Mouse (Mus musculus) midbrain, embryonic 14.5 days (tissue): Measurements from ENCODE around the gene C1qtnf1. TPM values are rescaled to one million over a fixed set of nuclear protein-coding genes. Genes with fewer than 3 reads are reported as not detected.
A peak's percentile ranks its signal among the peaks of the same experiment; 100 is the strongest.

Experiments
- ATAC-seq: fragments of 200-750 bp; cut with Nextera tagmentation; 2 replicates; pipeline ENCODE4 v1.8.0; 2017; ENCODE audit warnings: moderate number of reproducible peaks, moderate library complexity; ENCODE audit not compliant: low FRiP score, low TSS enrichment
- DNase-seq: peaks from one replicate; pipeline ENCODE4 v3.0.0-alpha.2; 2015
- H3K27ac ChIP-seq: fragments of 300-500 bp; sonication (generic); replicated peaks from 2 replicates; pipeline ENCODE4 v1.5.1; 2014; ENCODE audit warnings: mild to moderate bottlenecking, low read depth, low read length, moderate library complexity
- H3K27me3 ChIP-seq: fragments of 300-500 bp; sonication (generic); 2 replicates; pipeline ENCODE4 v1.6.1; 2014; ENCODE audit warnings: low read length, control low read depth, mixed read lengths; ENCODE audit not compliant: control insufficient read depth, insufficient read depth
- H3K36me3 ChIP-seq: fragments of 300-500 bp; sonication (generic); 2 replicates; pipeline ENCODE4 v1.6.1; 2014; ENCODE audit warnings: low read length, control low read depth; ENCODE audit not compliant: control insufficient read depth, insufficient read depth
- H3K4me1 ChIP-seq: fragments of 300-500 bp; sonication (generic); 2 replicates; pipeline ENCODE4 v1.6.1; 2014; ENCODE audit warnings: mild to moderate bottlenecking, antibody characterized with exemption, low read length, control low read depth; ENCODE audit not compliant: control insufficient read depth, insufficient read depth
- H3K4me2 ChIP-seq: fragments of 300-500 bp; sonication (generic); 2 replicates; pipeline ENCODE4 v1.6.1; 2014; ENCODE audit warnings: mild to moderate bottlenecking, low read length, moderate library complexity
- H3K4me3 ChIP-seq: fragments of 300-500 bp; sonication (generic); replicated peaks from 2 replicates; pipeline ENCODE4 v1.5.1; 2014; ENCODE audit warnings: low read depth, low read length
- H3K9ac ChIP-seq: fragments of 300-500 bp; sonication (generic); replicated peaks from 2 replicates; pipeline ENCODE4 v1.6.1; 2014; ENCODE audit warnings: mild to moderate bottlenecking, low read length, moderate library complexity
- H3K9me3 ChIP-seq: fragments of 300-500 bp; sonication (generic); 2 replicates; pipeline ENCODE4 v1.6.1; 2016; ENCODE audit warnings: low read length, control low read depth, mixed read lengths; ENCODE audit not compliant: control insufficient read depth
- whole genome bisulfite sequencing: fragments of 180-500 bp; shearing (Covaris S2); extraction: QIAGEN DNeasy Blood & Tissue Kit; methylation state at CpG from one replicate; pipeline ENCODE4 v1.1.7; 2014; 5-methylcytosine and 5-hydroxymethylcytosine counted together
- polyA plus RNA-seq: library from polyadenylated mRNA; unstranded; fragments of >200 nt; fragmentation: Nextera tagmentation; extraction: Ambion mirVana; gene quantifications from 2 replicates; pipeline ENCODE4 v1.2.1, GENCODE M21; 2014

Gene C1qtnf1
- polyA plus RNA-seq, 1 experiment from 2014 or later = 3.8 TPM

- WGBS = 83% methylated on average over 5 of the region's 5 CpGs
- H3K36me3 ChIP-seq = no peaks in the 10 kb centered on the region
- H3K9ac ChIP-seq = no peak overlapping the region
- H3K4me2 ChIP-seq = no peak overlapping the region
- no peak overlapping the region for H3K4me3 ChIP-seq
- H3K4me1 ChIP-seq = peaks cover 22% of the 10 kb centered on the region
- H3K9me3 ChIP-seq = no peaks in the 10 kb centered on the region
- H3K27me3 ChIP-seq = no peaks in the 10 kb centered on the region
- H3K27ac ChIP-seq = no peak overlapping the region
- DNase-seq = no peak
- no peak for ATAC-seq
These were observed 1.2 kb upstream of the C1qtnf1 start for GRCm38 (mm10) chr11:118426765-118427164.

GRCm38 (mm10) chr11:118427266-118427779 is 680 bp upstream of the C1qtnf1 start:
- 43% methylated on average over 3 of the region's 3 CpGs for WGBS
- H3K27me3 ChIP-seq = no peaks in the 10 kb centered on the region
- no peak overlapping the region for H3K9ac ChIP-seq
- DNase-seq = no peak
- no peak overlapping the region for H3K4me3 ChIP-seq
- no peaks in the 10 kb centered on the region for H3K36me3 ChIP-seq
- H3K9me3 ChIP-seq = no peaks in the 10 kb centered on the region
- H3K4me1 ChIP-seq = peaks cover 22% of the 10 kb centered on the region
- no peak overlapping the region for H3K27ac ChIP-seq
- H3K4me2 ChIP-seq = no peak overlapping the region; the same call in 1 of the 2 replicates
- no peak for ATAC-seq

- H3K4me1 ChIP-seq = peaks cover 24% of the 10 kb centered on the region
These were observed 461 bp downstream of the C1qtnf1 start for GRCm38 (mm10) chr11:118428460-118428868.

GRCm38 (mm10) chr11:118428944-118429709 is 1.1 kb downstream of the C1qtnf1 start:
- no peak overlapping the region for H3K9ac ChIP-seq
- DNase-seq = no peak
- H3K9me3 ChIP-seq = no peaks in the 10 kb centered on the region
- H3K4me3 ChIP-seq = peak overlapping the region; percentile 11
- ATAC-seq = no peak
- no peak overlapping the region for H3K27ac ChIP-seq
- H3K4me1 ChIP-seq = peaks cover 23% of the 10 kb centered on the region
- H3K4me2 ChIP-seq = peak overlapping the region; percentile 39
- no peaks in the 10 kb centered on the region for H3K36me3 ChIP-seq
- H3K27me3 ChIP-seq = no peaks in the 10 kb centered on the region
- WGBS = 63% methylated on average over 8 of the region's 8 CpGs

More at GRCm38 (mm10) chr11:118428460-118428868, 461 bp downstream of the C1qtnf1 start:
- Histone ChIP-seq H3K27me3 (no peaks in the 10 kb centered on the region), H3K27ac (no peak overlapping the region; the same call in 1 of the 2 replicates), H3K9me3 (no peaks in the 10 kb centered on the region), H3K4me2 (peak overlapping the region; percentile 39), H3K9ac (no peak overlapping the region; the same call in 1 of the 2 replicates), H3K36me3 (no peaks in the 10 kb centered on the region), H3K4me3 (peak overlapping the region; percentile 11)
- DNase-seq = peak; percentile 30
- ATAC-seq = no peak
- WGBS = 5% methylated on average over 11 of the region's 11 CpGs

GRCm38 (mm10) chr11:118430291-118430885 is 2.4 kb downstream of the C1qtnf1 start:
- ATAC-seq (no peak), DNase-seq (no peak)
- Histone ChIP-seq H3K27me3 (no peaks in the 10 kb centered on the region), H3K9me3 (no peaks in the 10 kb centered on the region), H3K9ac (no peak overlapping the region), H3K27ac (no peak overlapping the region), H3K4me3 (no peak overlapping the region), H3K4me2 (no peak overlapping the region), H3K36me3 (no peaks in the 10 kb centered on the region), H3K4me1 (peaks cover 23% of the 10 kb centered on the region)
- 54% methylated on average over 4 of the region's 4 CpGs for WGBS

GRCm38 (mm10) chr11:118431100-118431948 is 3.3 kb downstream of the C1qtnf1 start:
- Histone ChIP-seq H3K4me1 (peaks cover 26% of the 10 kb centered on the region), H3K27me3 (no peaks in the 10 kb centered on the region), H3K4me2 (no peak overlapping the region), H3K4me3 (no peak overlapping the region), H3K27ac (no peak overlapping the region), H3K9ac (no peak overlapping the region), H3K36me3 (no peaks in the 10 kb centered on the region), H3K9me3 (no peaks in the 10 kb centered on the region)
- 80% methylated on average over 16 of the region's 16 CpGs for WGBS
- DNase-seq (no peak), ATAC-seq (no peak)

- no peak overlapping the region for H3K9ac ChIP-seq
- no peaks in the 10 kb centered on the region for H3K9me3 ChIP-seq
- no peaks in the 10 kb centered on the region for H3K27me3 ChIP-seq
- no peak overlapping the region for H3K27ac ChIP-seq
- H3K4me1 ChIP-seq = peaks cover 22% of the 10 kb centered on the region
- no peaks in the 10 kb centered on the region for H3K36me3 ChIP-seq
- WGBS = 69% methylated on average over 10 of the region's 10 CpGs
- no peak overlapping the region for H3K4me3 ChIP-seq
- no peak for ATAC-seq
- peak; percentile 32 for DNase-seq
- H3K4me2 ChIP-seq = peak overlapping the region; percentile 19; the same call in 1 of the 2 replicates
These were observed 5.4 kb downstream of the C1qtnf1 start for GRCm38 (mm10) chr11:118433398-118433868.

- no peak for DNase-seq
- no peak overlapping the region for H3K4me3 ChIP-seq
- no peak overlapping the region for H3K9ac ChIP-seq
- WGBS = 52% methylated on average over 13 of the region's 13 CpGs
- H3K4me2 ChIP-seq = peak overlapping the region; percentile 19; the same call in 1 of the 2 replicates
- ATAC-seq = no peak
- no peaks in the 10 kb centered on the region for H3K9me3 ChIP-seq
- no peaks in the 10 kb centered on the region for H3K36me3 ChIP-seq
- no peak overlapping the region for H3K27ac ChIP-seq
- H3K27me3 ChIP-seq = no peaks in the 10 kb centered on the region
- peaks cover 26% of the 10 kb centered on the region for H3K4me1 ChIP-seq
These were observed 6.1 kb downstream of the C1qtnf1 start for GRCm38 (mm10) chr11:118434093-118434492.
